In genomic region chr4:58415537-58415936, GRCm38 (mm10) we compare ENCODE assay signal across 24 mouse cellular contexts.
A peak's percentile ranks its signal among the peaks of the same experiment; 100 is the strongest.
DNase-seq lines count a peak whose midpoint lies in the region; ATAC-seq and TF ChIP-seq lines count a peak whose summit lies in the region.
"Had no signal": no experiment of that assay in that cellular context is flagged by ENCODE, and none has a peak within 500 bp of the region (broad histone marks: within the 10 kb centered on the region; RNA-seq: fewer than 3 reads in every experiment).

No protein-coding gene starts in this region.

- TF ChIP-seq POLR2A in CH12.LX (IDR thresholded peaks at IDR 0.05; ENCODE audit: low read depth, low read length) = no peak

- H3K27ac ChIP-seq in layer of hippocampus, adult 2 months = no peak overlapping the region
- no peak overlapping the region for H3K27ac ChIP-seq in CH12.LX (ENCODE audit: insufficient read depth, low read depth)
- no peak overlapping the region for H3K27ac ChIP-seq in forebrain, embryonic 16.5 days (ENCODE audit: low read length)
- H3K27ac ChIP-seq: embryonic facial prominence, embryonic 15.5 days; heart, embryonic 13.5 days; hindbrain, embryonic 12.5 days; limb, embryonic 10.5 days had no signal

- 92% methylated on average over 3 of the region's 3 CpGs for WGBS in forebrain, embryonic 16.5 days

- TF ChIP-seq RAD21 in CH12.LX (IDR thresholded peaks at IDR 0.05; ENCODE audit: low read depth, low read length) = peak; percentile 42

- no peak for TF ChIP-seq EP300 in CH12.LX (IDR thresholded peaks at IDR 0.05; ENCODE audit: low read length)

- H3K9ac ChIP-seq in CH12.LX (ENCODE audit: insufficient read depth, low read depth) = no peak overlapping the region
- no peak overlapping the region for H3K9ac ChIP-seq in forebrain, embryonic 16.5 days (replicated peaks; ENCODE audit: low read depth, low read length)
- H3K9ac ChIP-seq: embryonic facial prominence, embryonic 15.5 days; heart, embryonic 13.5 days; hindbrain, embryonic 12.5 days had no signal

- no peaks in the 10 kb centered on the region for H3K9me3 ChIP-seq in CH12.LX (replicated peaks; ENCODE audit: low read length)
- no peaks in the 10 kb centered on the region; the same call in 1 of the 2 replicates for H3K9me3 ChIP-seq in forebrain, embryonic 16.5 days (ENCODE audit: control insufficient read depth, low read length)
- H3K9me3 ChIP-seq: embryonic facial prominence, embryonic 15.5 days; hindbrain, embryonic 12.5 days; limb, embryonic 10.5 days had no signal

- dilution Hi-C loops in CH12.LX (cut with MboI; ENCODE audit: extremely low pct_ligation_motif_present, extremely low pct_unique_long_range_greater_than_20kb, low sequenced_read_pairs) = no loop called here

- H3K4me2 ChIP-seq in CH12.LX (ENCODE audit: insufficient read depth, low read depth, poor library complexity, severe bottlenecking) = no peak overlapping the region
- no peak overlapping the region for H3K4me2 ChIP-seq in forebrain, embryonic 16.5 days (ENCODE audit: low read length)
- H3K4me2 ChIP-seq: embryonic facial prominence, embryonic 15.5 days; heart, embryonic 13.5 days; hindbrain, embryonic 12.5 days; midbrain, embryonic 11.5 days had no signal

- POLR2A ChIA-PET in Patski (lab: Charles Lee) = interaction anchor here (0.6 kb wide), 1 partner anchor 19 kb away, joined by 4 read pairs; no protein-coding TSS in a partner anchor

- no peaks in the 10 kb centered on the region for H3K27me3 ChIP-seq in CH12.LX (replicated peaks)
- H3K27me3 ChIP-seq in Patski = no peaks in the 10 kb centered on the region
- H3K27me3 ChIP-seq in forebrain, embryonic 16.5 days (replicated peaks; ENCODE audit: control insufficient read depth, insufficient read depth, low read length) = no peaks in the 10 kb centered on the region
- H3K27me3 ChIP-seq: embryonic facial prominence, embryonic 15.5 days; heart, embryonic 13.5 days; hindbrain, embryonic 12.5 days had no signal

- H3K79me2 ChIP-seq in CH12.LX (replicated peaks; ENCODE audit: control insufficient read depth, extremely low read depth, insufficient read depth, poor library complexity, severe bottlenecking) = no peaks in the 10 kb centered on the region

- H3K4me1 ChIP-seq in CH12.LX (ENCODE audit: control insufficient read depth in 1 of 2, insufficient read depth in 2 of 2) = no peaks in the 10 kb centered on the region
- H3K4me1 ChIP-seq in forebrain, embryonic 16.5 days (replicated peaks; ENCODE audit: control insufficient read depth, insufficient read depth, low read length) = peaks cover 5% of the 10 kb centered on the region; the same call in 1 of the 2 replicates
- H3K4me1 ChIP-seq: hindbrain, embryonic 12.5 days; limb, embryonic 10.5 days had no signal

- CTCF ChIA-PET in Patski (lab: Charles Lee) = interaction anchor here (1.9 kb wide), 1 partner anchor 10 kb away, joined by 5 read pairs; no protein-coding TSS in a partner anchor

- DNase-seq in layer of hippocampus, adult 2 months (ENCODE audit: low spot score in 2 of 2) = no peak
- no peak for DNase-seq in layer of hippocampus, postnatal 36 days
- DNase-seq in 416B (ENCODE audit: low read depth) (peak; percentile 19), CH12.LX (ENCODE audit: extremely low read depth) (no peak), Patski (ENCODE audit: low read depth, low spot score) (no peak)
- DNase-seq in adrenal gland, postnatal 25 days = no peak
- DNase-seq: adrenal gland, postnatal 36 days; cerebellum, adult 11 months; cerebellum, adult 9-11 months; gastrocnemius, postnatal 10 days; heart, postnatal 14 days; kidney, adult 9 months; layer of hippocampus, adult 9-11 months; liver; lung, adult 2 months; lung, postnatal 4 days had no signal

- H3K4me3 ChIP-seq in layer of hippocampus, adult 2 months = no peak overlapping the region
- no peak overlapping the region for H3K4me3 ChIP-seq in CH12.LX (replicated peaks in 1 of 3; ENCODE audit: low read depth in 2 of 3, low read length in 2 of 3, poor library complexity in 1 of 3)
- H3K4me3 ChIP-seq in forebrain, embryonic 16.5 days (replicated peaks; ENCODE audit: low read length) = no peak overlapping the region
- H3K4me3 ChIP-seq: embryonic facial prominence, embryonic 15.5 days; heart, embryonic 13.5 days; hindbrain, embryonic 12.5 days; limb, embryonic 10.5 days had no signal

- no peak for ATAC-seq in Patski
- ATAC-seq in megakaryocyte progenitor cell, adult 5-6 weeks (replicated peaks; ENCODE audit: poor library complexity) = no peak
- no peak for ATAC-seq in forebrain, embryonic 16.5 days
- ATAC-seq: forebrain, embryonic 14.5 days had no signal

- no peaks in the 10 kb centered on the region for H3K36me3 ChIP-seq in CH12.LX (replicated peaks in 1 of 2; ENCODE audit: control insufficient read depth in 1 of 2, insufficient read depth in 1 of 2, low read length in 1 of 2)
- no peaks in the 10 kb centered on the region for H3K36me3 ChIP-seq in forebrain, embryonic 16.5 days (ENCODE audit: control insufficient read depth, insufficient read depth)
- H3K36me3 ChIP-seq: embryonic facial prominence, embryonic 15.5 days; heart, embryonic 13.5 days; hindbrain, embryonic 12.5 days; limb, embryonic 10.5 days had no signal

- TF ChIP-seq CTCF in layer of hippocampus, adult 2 months (conservative IDR thresholded peaks at IDR 0.05) = peak; percentile 29
- peak in 1 of 2 experiments; percentile 45; a peak in 2 of 4 replicates for TF ChIP-seq CTCF in CH12.LX (conservative IDR thresholded peaks at IDR 0.05 in 1 of 2, IDR thresholded peaks at IDR 0.05 in 1 of 2; ENCODE audit: low read depth in 2 of 2, low read length in 2 of 2)
- TF ChIP-seq CTCF in Patski (IDR thresholded peaks at IDR 0.05) = peak; percentile 33

- in situ Hi-C loops in CH12.LX (cut with MboI; ENCODE audit: low pct_ligation_motif_present, low pct_unique_long_range_greater_than_20kb, low sequenced_read_pairs) = no loop called here
- in situ Hi-C loops in Patski (cut with MboI; ENCODE audit: low pct_unique_long_range_greater_than_20kb) = loop anchor here (5.0 to 10.0 kb wide), 2 partner anchors 141 to 332 kb away; no protein-coding TSS in a partner anchor

TF ChIP-seq in CH12.LX, 34 proteins besides CTCF, POLR2A, EP300 and RAD21:
- TF ChIP-seq USF2 (conservative IDR thresholded peaks at IDR 0.05; ENCODE audit: low read depth, low read length) (no peak), SMC3 (IDR thresholded peaks at IDR 0.05; ENCODE audit: low read depth, low read length) (peak; percentile 23)
TF ChIP-seq in CH12.LX: peak in this region for 1.
